Mouse (Mus musculus): ENCODE measurements at regions not wholly inside any gene's neighbourhood (a gene's known extent, or its start where the extent isn't known, plus 50 kb on each side); places are given as distances from the start of the nearest gene placed in this dataset.

GRCm38 (mm10) chr6:67186537-67187274, 51.3 kb upstream of the Serbp1 start:
- peaks cover 54% of the 10 kb centered on the region for H3K4me1 ChIP-seq
- peak overlapping the region; percentile 50 for H3K4me2 ChIP-seq
- peak overlapping the region; percentile 84 for H3K27ac ChIP-seq
- peak overlapping the region; percentile 55 for H3K9ac ChIP-seq
- peak overlapping the region; percentile 36 for H3K4me3 ChIP-seq
- no peaks in the 10 kb centered on the region for H3K9me3 ChIP-seq (replicated peaks)
- no peaks in the 10 kb centered on the region for H3K27me3 ChIP-seq (replicated peaks)
- no peaks in the 10 kb centered on the region for H3K36me3 ChIP-seq
- ATAC-seq = peak; percentile 94
- 55% methylated on average over 7 of the region's 7 CpGs for WGBS (ENCODE audit: insufficient replicate concordance)

GRCm38 (mm10) chr6:67184662-67185061, 53.3 kb upstream of the Serbp1 start:
- no peaks in the 10 kb centered on the region for H3K27me3 ChIP-seq (replicated peaks)
- 46% methylated on average over 2 of the region's 2 CpGs for WGBS (ENCODE audit: insufficient replicate concordance)
- peak overlapping the region; percentile 36; the same call in 1 of the 2 replicates for H3K4me3 ChIP-seq
- no peak overlapping the region for H3K9ac ChIP-seq
- no peaks in the 10 kb centered on the region for H3K9me3 ChIP-seq (replicated peaks)
- peaks cover 54% of the 10 kb centered on the region for H3K4me1 ChIP-seq
- H3K27ac ChIP-seq = no peak overlapping the region
- no peaks in the 10 kb centered on the region for H3K36me3 ChIP-seq
- no peak for ATAC-seq
- peak overlapping the region; percentile 50 for H3K4me2 ChIP-seq

- no peak for ATAC-seq
- H3K9ac ChIP-seq = no peak overlapping the region
- H3K4me1 ChIP-seq = peaks cover 55% of the 10 kb centered on the region
- no peaks in the 10 kb centered on the region for H3K36me3 ChIP-seq
- 51% methylated on average over 15 of the region's 15 CpGs for WGBS (ENCODE audit: insufficient replicate concordance)
- H3K4me3 ChIP-seq = no peak overlapping the region
- H3K4me2 ChIP-seq = peak overlapping the region; percentile 35
- H3K27me3 ChIP-seq (replicated peaks) = no peaks in the 10 kb centered on the region
- peak overlapping the region; percentile 45; the same call in 1 of the 2 replicates for H3K27ac ChIP-seq
- H3K9me3 ChIP-seq (replicated peaks) = no peaks in the 10 kb centered on the region
Measured at GRCm38 (mm10) chr6:67183481-67184215, 54.3 kb upstream of the Serbp1 start.

- Histone ChIP-seq H3K27ac (no peak overlapping the region), H3K4me1 (peaks cover 52% of the 10 kb centered on the region), H3K9me3 (replicated peaks) (no peaks in the 10 kb centered on the region), H3K36me3 (no peaks in the 10 kb centered on the region), H3K27me3 (replicated peaks) (no peaks in the 10 kb centered on the region), H3K9ac (no peak overlapping the region), H3K4me3 (no peak overlapping the region), H3K4me2 (no peak overlapping the region)
- no peak for ATAC-seq
- WGBS (ENCODE audit: insufficient replicate concordance) = 79% methylated on average over 2 of the region's 2 CpGs
Measured at GRCm38 (mm10) chr6:67182453-67182852, 55.5 kb upstream of the Serbp1 start.

GRCm38 (mm10) chr6:67181459-67181858, 56.5 kb upstream of the Serbp1 start:
- Histone ChIP-seq H3K4me3 (no peak overlapping the region), H3K27ac (no peak overlapping the region; the same call in 1 of the 2 replicates), H3K36me3 (no peaks in the 10 kb centered on the region), H3K4me1 (peaks cover 42% of the 10 kb centered on the region), H3K4me2 (no peak overlapping the region), H3K9ac (no peak overlapping the region), H3K9me3 (replicated peaks) (no peaks in the 10 kb centered on the region), H3K27me3 (replicated peaks) (no peaks in the 10 kb centered on the region)
- WGBS (ENCODE audit: insufficient replicate concordance) = 49% methylated on average over 4 of the region's 4 CpGs
- ATAC-seq = no peak

GRCm38 (mm10) chr6:67179416-67179815, 58.6 kb upstream of the Serbp1 start:
- Histone ChIP-seq H3K4me3 (no peak overlapping the region), H3K9ac (no peak overlapping the region), H3K36me3 (no peaks in the 10 kb centered on the region), H3K9me3 (replicated peaks) (no peaks in the 10 kb centered on the region), H3K4me1 (peaks cover 24% of the 10 kb centered on the region), H3K27ac (no peak overlapping the region), H3K27me3 (replicated peaks) (no peaks in the 10 kb centered on the region), H3K4me2 (no peak overlapping the region)
- WGBS (ENCODE audit: insufficient replicate concordance) = 74% methylated on average over 7 of the region's 7 CpGs
- ATAC-seq = no peak

- H3K27me3 ChIP-seq (replicated peaks) = no peaks in the 10 kb centered on the region
- no peak overlapping the region for H3K4me3 ChIP-seq
- peaks cover 18% of the 10 kb centered on the region for H3K4me1 ChIP-seq
- H3K9ac ChIP-seq = no peak overlapping the region
- no peaks in the 10 kb centered on the region for H3K36me3 ChIP-seq
- no peaks in the 10 kb centered on the region for H3K9me3 ChIP-seq (replicated peaks)
- ATAC-seq = no peak
- no peak overlapping the region for H3K27ac ChIP-seq
- WGBS (ENCODE audit: insufficient replicate concordance) = 50% methylated on average over 4 of the region's 4 CpGs
- H3K4me2 ChIP-seq = no peak overlapping the region
Measured at GRCm38 (mm10) chr6:67178531-67178930, 59.4 kb upstream of the Serbp1 start.

- Histone ChIP-seq H3K4me1 (peaks cover 14% of the 10 kb centered on the region), H3K4me2 (no peak overlapping the region), H3K36me3 (no peaks in the 10 kb centered on the region), H3K27ac (no peak overlapping the region), H3K4me3 (no peak overlapping the region), H3K27me3 (replicated peaks) (no peaks in the 10 kb centered on the region), H3K9ac (no peak overlapping the region), H3K9me3 (replicated peaks) (no peaks in the 10 kb centered on the region)
- WGBS (ENCODE audit: insufficient replicate concordance) = 39% methylated on average over 1 of the region's 1 CpGs
- ATAC-seq = no peak
Measured at GRCm38 (mm10) chr6:67178101-67178500, 59.9 kb upstream of the Serbp1 start.

- WGBS (ENCODE audit: insufficient replicate concordance) = 72% methylated on average over 5 of the region's 5 CpGs
- Histone ChIP-seq H3K4me2 (peak overlapping the region; percentile 33), H3K27me3 (replicated peaks) (no peaks in the 10 kb centered on the region), H3K4me1 (peaks cover 34% of the 10 kb centered on the region), H3K27ac (no peak overlapping the region), H3K9me3 (replicated peaks) (no peaks in the 10 kb centered on the region), H3K36me3 (no peaks in the 10 kb centered on the region), H3K4me3 (0 out of 2 replicates have a peak overlapping the region, but pooled peaks have one; percentile 18), H3K9ac (no peak overlapping the region)
- ATAC-seq = no peak; the same call in 1 of the 2 replicates
Measured at GRCm38 (mm10) chr6:67170674-67170946, 67.4 kb upstream of the Serbp1 start.

GRCm38 (mm10) chr6:67169873-67170673, 67.9 kb upstream of the Serbp1 start:
- Histone ChIP-seq H3K36me3 (no peaks in the 10 kb centered on the region), H3K27ac (0 out of 2 replicates have a peak overlapping the region, but pooled peaks have one; percentile 13), H3K9ac (no peak overlapping the region), H3K4me1 (peaks cover 38% of the 10 kb centered on the region), H3K9me3 (replicated peaks) (no peaks in the 10 kb centered on the region), H3K4me3 (0 out of 2 replicates have a peak overlapping the region, but pooled peaks have one; percentile 18), H3K4me2 (peak overlapping the region; percentile 33), H3K27me3 (replicated peaks) (no peaks in the 10 kb centered on the region)
- peak; percentile 80 for ATAC-seq
- 44% methylated on average over 13 of the region's 13 CpGs for WGBS (ENCODE audit: insufficient replicate concordance)

- no peaks in the 10 kb centered on the region for H3K36me3 ChIP-seq
- no peaks in the 10 kb centered on the region for H3K9me3 ChIP-seq (replicated peaks)
- H3K27me3 ChIP-seq (replicated peaks) = no peaks in the 10 kb centered on the region
- 29% methylated on average over 2 of the region's 2 CpGs for WGBS (ENCODE audit: insufficient replicate concordance)
- no peak for ATAC-seq
- peak overlapping the region; percentile 39 for H3K4me3 ChIP-seq
- no peak overlapping the region for H3K9ac ChIP-seq
- H3K4me1 ChIP-seq = peaks cover 49% of the 10 kb centered on the region
- peak overlapping the region; percentile 67 for H3K27ac ChIP-seq
- peak overlapping the region; percentile 61 for H3K4me2 ChIP-seq
Measured at GRCm38 (mm10) chr6:67168803-67169202, 69.2 kb upstream of the Serbp1 start.
